ENCODE assay signal across 11 mouse cellular contexts in genomic region chr16:94040485-94040884, GRCm38 (mm10). TPM values are rescaled to one million over a fixed set of nuclear protein-coding genes. Genes with fewer than 3 reads are reported as not detected.
DNase-seq lines count a peak whose midpoint lies in the region; ATAC-seq lines count a peak whose summit lies in the region.
"Had no signal": no experiment of that assay in that cellular context is flagged by ENCODE, and none has a peak within 500 bp of the region (broad histone marks: within the 10 kb centered on the region; RNA-seq: fewer than 3 reads in every experiment).

No protein-coding gene starts in this region.

- H3K27ac ChIP-seq in heart, embryonic 13.5 days (replicated peaks): no peak overlapping the region
- H3K27ac ChIP-seq in neural tube, embryonic 11.5 days (ENCODE audit: low read depth, low read length): no peak overlapping the region
- no peak overlapping the region for H3K27ac ChIP-seq in limb, embryonic 13.5 days

- H3K4me1 ChIP-seq in heart, embryonic 13.5 days: peaks cover 14% of the 10 kb centered on the region
- H3K4me1 ChIP-seq in neural tube, embryonic 11.5 days (ENCODE audit: control insufficient read depth, insufficient read depth, low read length): no peaks in the 10 kb centered on the region
- peaks cover 22% of the 10 kb centered on the region for H3K4me1 ChIP-seq in limb, embryonic 13.5 days

- no peak for DNase-seq in heart, postnatal 10 days
- no peak for DNase-seq in neural tube, embryonic 11.5 days (ENCODE audit: low spot score)
- DNase-seq in neural tube, embryonic 10.5 days (ENCODE audit: extremely low spot score, low spot score): no peak
- no peak for DNase-seq in ovary, postnatal 10 days (ENCODE audit: low spot score)
- DNase-seq in adrenal gland, adult 2 months: no peak
- DNase-seq in urinary bladder, postnatal 36 days (ENCODE audit: low spot score in 2 of 2): no peak
- DNase-seq: cerebellum, postnatal 25 days; lung, postnatal 4 days had no signal

- peak overlapping the region; percentile 52 for H3K4me2 ChIP-seq in heart, embryonic 13.5 days
- H3K4me2 ChIP-seq in neural tube, embryonic 11.5 days (ENCODE audit: low read depth): peak overlapping the region; percentile 12; the same call in 1 of the 2 replicates
- peak overlapping the region; percentile 31 for H3K4me2 ChIP-seq in limb, embryonic 13.5 days (replicated peaks)

- no peaks in the 10 kb centered on the region for H3K36me3 ChIP-seq in heart, embryonic 13.5 days
- H3K36me3 ChIP-seq in neural tube, embryonic 11.5 days (ENCODE audit: control insufficient read depth, insufficient read depth, low read length): no peaks in the 10 kb centered on the region
- no peaks in the 10 kb centered on the region for H3K36me3 ChIP-seq in limb, embryonic 13.5 days

- intact Hi-C loops in heart, postnatal 10 days (cut with DNase I): no loop called here

- 31% methylated on average over 16 of the region's 16 CpGs for WGBS in heart, embryonic 13.5 days
- 33% methylated on average over 16 of the region's 16 CpGs for WGBS in neural tube, embryonic 11.5 days
- WGBS in limb, embryonic 13.5 days: 28% methylated on average over 16 of the region's 16 CpGs

- ATAC-seq in heart, embryonic 13.5 days (ENCODE audit: extremely low read depth, insufficient number of reproducible peaks, low FRiP score, low TSS enrichment): no peak
- no peak for ATAC-seq in neural tube, embryonic 11.5 days (ENCODE audit: insufficient read depth, low FRiP score, low TSS enrichment)
- ATAC-seq in limb, embryonic 13.5 days (ENCODE audit: low FRiP score, low read depth): no peak

- H3K27me3 ChIP-seq in heart, embryonic 13.5 days (replicated peaks): peaks cover 46% of the 10 kb centered on the region
- 0 out of 2 replicates have a peak, but pooled peaks cover 2% of the 10 kb centered on the region for H3K27me3 ChIP-seq in neural tube, embryonic 11.5 days (ENCODE audit: control insufficient read depth, insufficient read depth, low read length)
- H3K27me3 ChIP-seq in limb, embryonic 13.5 days: peaks cover 61% of the 10 kb centered on the region

- no peaks in the 10 kb centered on the region for H3K9me3 ChIP-seq in heart, embryonic 13.5 days
- H3K9me3 ChIP-seq in neural tube, embryonic 11.5 days (ENCODE audit: control insufficient read depth, low read length): no peaks in the 10 kb centered on the region
- H3K9me3 ChIP-seq in limb, embryonic 13.5 days: no peaks in the 10 kb centered on the region

- peak overlapping the region; percentile 17 for H3K4me3 ChIP-seq in heart, embryonic 13.5 days
- H3K4me3 ChIP-seq in neural tube, embryonic 11.5 days (ENCODE audit: low read depth, low read length): no peak overlapping the region
- no peak overlapping the region for H3K4me3 ChIP-seq in limb, embryonic 13.5 days

- H3K9ac ChIP-seq in heart, embryonic 13.5 days: 0 out of 2 replicates have a peak overlapping the region, but pooled peaks have one; percentile 14
- no peak overlapping the region for H3K9ac ChIP-seq in neural tube, embryonic 11.5 days (ENCODE audit: low read length)
- no peak overlapping the region for H3K9ac ChIP-seq in limb, embryonic 13.5 days

RNA-seq across cellular contexts. Expression of gene Cldn14, which starts 31.8 kb away (rescaled TPM):
- polyA plus RNA-seq in heart, embryonic 13.5 days (2015; fragmentation: Nextera tagmentation; extraction: Ambion mirVana): not detected in 2 replicates
- not detected for total RNA-seq in heart, postnatal 10 days (2021)
- 0.22 and 0.52 TPM in 2 replicates for polyA plus RNA-seq in neural tube, embryonic 11.5 days (2014; fragmentation: Nextera tagmentation; extraction: Ambion mirVana)
- polyA plus RNA-seq in limb, embryonic 13.5 days (2015; fragmentation: Nextera tagmentation; extraction: Ambion mirVana): 0.24 TPM in 1 of 2 replicates, not detected in the other
- total RNA-seq in adrenal gland, adult 2 months (2021): not detected
- 0.08 TPM in 1 of 2 replicates, not detected in the other for polyA plus RNA-seq in adrenal gland, adult 2 months (2012; rRNA removed)
- polyA plus RNA-seq: C2C12 had no signal

RNA-seq across cellular contexts. Expression of gene Sim2, which starts 44.2 kb away (rescaled TPM):
- 0.07 and 0.08 TPM in 2 replicates for polyA plus RNA-seq in heart, embryonic 13.5 days (2015; fragmentation: Nextera tagmentation; extraction: Ambion mirVana)
- not detected for total RNA-seq in heart, postnatal 10 days (2021)
- 0.16 and 0.35 TPM in 2 replicates for polyA plus RNA-seq in neural tube, embryonic 11.5 days (2014; fragmentation: Nextera tagmentation; extraction: Ambion mirVana)
- polyA plus RNA-seq in limb, embryonic 13.5 days (2015; fragmentation: Nextera tagmentation; extraction: Ambion mirVana): 1.4 and 2.2 TPM in 2 replicates
- not detected for total RNA-seq in adrenal gland, adult 2 months (2021)
- not detected in 2 replicates for polyA plus RNA-seq in adrenal gland, adult 2 months (2012; rRNA removed)
